Mouse (Mus musculus): ENCODE measurements around the gene Myo1c. TPM values are rescaled to one million over a fixed set of nuclear protein-coding genes. Genes with fewer than 3 reads are reported as not detected.

Myo1c gene
- 11.6 and 12.6 TPM in 2 replicates for polyA plus RNA-seq (2015; fragmentation: Nextera tagmentation; extraction: Ambion mirVana)

DNA sequence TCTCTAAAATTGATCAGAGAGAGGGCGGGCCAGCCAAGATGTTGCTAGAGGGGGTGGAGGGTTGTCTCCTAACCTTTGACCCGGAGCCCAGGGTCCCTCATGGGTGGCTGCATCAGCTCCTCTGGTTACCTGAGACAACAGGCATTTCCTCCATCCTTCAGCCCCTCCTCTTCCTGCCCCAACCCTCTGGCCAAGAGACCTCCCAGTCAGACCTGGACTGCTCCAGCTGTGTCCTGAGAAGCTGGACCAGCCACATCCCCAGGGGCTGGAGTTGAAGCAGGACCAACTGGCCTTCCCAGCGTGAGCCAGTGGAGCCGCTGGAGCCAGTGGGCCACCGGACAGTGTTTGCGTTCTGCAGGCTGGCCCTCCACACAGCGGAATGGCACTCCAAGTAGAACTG, at the start of gene Myo1c:
Gene Myo1c, plus strand, starts transcription at position 194 of the 400 bp plus-strand sequence.
- Histone ChIP-seq H3K27ac (replicated peaks) (0 out of 2 replicates have a peak within 1 kb of the TSS, but pooled peaks have one; percentile 60), H3K4me1 (replicated peaks) (peaks cover 57% of the 10 kb centered on the region), H3K27me3 (peaks cover 23% of the 10 kb centered on the region), H3K4me2 (peak within 1 kb of the TSS; percentile 90), H3K4me3 (peak within 1 kb of the TSS; percentile 59), H3K9ac (peak within 1 kb of the TSS; percentile 66), H3K9me3 (no peaks in the 10 kb centered on the region), H3K36me3 (no peaks in the 10 kb centered on the region)
- 73% methylated on average over 7 of the region's 7 CpGs for WGBS
- ATAC-seq (ENCODE audit: low FRiP score, low read depth), result no peak

- no peaks in the 10 kb centered on the region for H3K9me3 ChIP-seq
- no peak overlapping the region for H3K4me2 ChIP-seq
- WGBS, result 86% methylated on average over 5 of the region's 5 CpGs
- H3K4me1 ChIP-seq (replicated peaks), result no peaks in the 10 kb centered on the region
- H3K27ac ChIP-seq (replicated peaks), result no peak overlapping the region
- ATAC-seq (ENCODE audit: low FRiP score, low read depth), result no peak
- H3K27me3 ChIP-seq, result no peaks in the 10 kb centered on the region
- no peak overlapping the region for H3K9ac ChIP-seq
- H3K4me3 ChIP-seq, result no peak overlapping the region
- peaks cover 67% of the 10 kb centered on the region for H3K36me3 ChIP-seq
These were observed 45.5 kb upstream of the Myo1c start for GRCm38 (mm10) chr11:75604826-75605225.

DNA sequence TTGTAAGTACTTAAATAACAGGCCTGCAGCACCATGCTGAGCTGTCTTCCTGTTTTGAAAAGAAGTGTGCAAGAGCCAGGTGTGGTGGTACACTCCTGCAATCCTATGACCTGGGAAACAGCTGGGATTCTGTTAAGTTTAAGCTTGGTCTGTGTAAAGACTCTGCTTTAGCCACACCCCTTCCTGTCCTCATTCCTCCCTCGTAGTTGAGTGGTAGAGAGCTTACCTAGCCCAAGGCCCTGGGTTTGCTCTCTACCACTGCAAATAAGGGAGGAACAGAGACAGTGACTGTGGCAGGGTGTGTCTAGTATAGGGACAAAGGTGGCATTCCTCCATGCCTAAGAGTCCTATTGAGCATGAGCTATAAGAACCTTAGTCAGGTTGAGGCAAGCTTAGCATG, 45.0 kb upstream of the Myo1c start:
- H3K27me3 ChIP-seq, result no peaks in the 10 kb centered on the region
- no peak for ATAC-seq (ENCODE audit: low FRiP score, low read depth)

DNA sequence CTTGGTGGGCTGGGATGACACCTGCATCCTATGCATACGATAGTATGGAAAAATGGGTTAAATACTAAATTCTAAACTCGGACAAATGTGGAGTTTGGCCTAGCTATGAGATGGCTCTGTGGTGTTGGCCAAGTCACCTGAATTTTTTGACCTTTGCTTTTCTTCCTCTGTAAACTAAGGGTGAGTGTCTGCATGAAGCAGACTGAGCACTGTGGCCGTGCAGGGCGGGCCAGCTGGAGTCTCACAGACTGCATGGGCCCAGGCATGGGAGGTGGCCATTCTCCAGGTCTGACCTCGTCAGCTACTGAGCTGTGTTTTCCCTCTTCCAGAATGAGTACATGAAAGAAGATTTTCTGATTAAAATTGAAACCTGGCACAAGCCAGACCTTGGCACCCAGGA, 41.5 kb upstream of the Myo1c start:
- no peak overlapping the region for H3K27ac ChIP-seq (replicated peaks)
- H3K4me1 ChIP-seq (replicated peaks), result no peaks in the 10 kb centered on the region
- ATAC-seq (ENCODE audit: low FRiP score, low read depth), result no peak
- WGBS, result 91% methylated on average over 5 of the region's 5 CpGs
- H3K9me3 ChIP-seq, result no peaks in the 10 kb centered on the region
- peaks cover 69% of the 10 kb centered on the region for H3K36me3 ChIP-seq
- H3K4me3 ChIP-seq, result no peak overlapping the region
- no peak overlapping the region for H3K9ac ChIP-seq
- H3K27me3 ChIP-seq, result no peaks in the 10 kb centered on the region
- no peak overlapping the region for H3K4me2 ChIP-seq

More for the DNA sequence above, 45.0 kb upstream of the Myo1c start:
- Histone ChIP-seq H3K4me3 (no peak overlapping the region), H3K4me2 (no peak overlapping the region), H3K36me3 (peaks cover 68% of the 10 kb centered on the region), H3K9ac (no peak overlapping the region), H3K9me3 (no peaks in the 10 kb centered on the region), H3K27ac (replicated peaks) (no peak overlapping the region), H3K4me1 (replicated peaks) (no peaks in the 10 kb centered on the region)
- WGBS, result 83% methylated on average over 1 of the region's 1 CpGs

- Histone ChIP-seq H3K4me1 (replicated peaks) (no peaks in the 10 kb centered on the region), H3K36me3 (peaks cover 66% of the 10 kb centered on the region), H3K27ac (replicated peaks) (no peak overlapping the region), H3K4me3 (no peak overlapping the region), H3K9ac (no peak overlapping the region), H3K9me3 (no peaks in the 10 kb centered on the region), H3K27me3 (no peaks in the 10 kb centered on the region), H3K4me2 (no peak overlapping the region)
- no peak for ATAC-seq (ENCODE audit: low FRiP score, low read depth)
- 88% methylated on average over 2 of the region's 2 CpGs for WGBS
These were observed 40.3 kb upstream of the Myo1c start for GRCm38 (mm10) chr11:75610021-75610420.

DNA sequence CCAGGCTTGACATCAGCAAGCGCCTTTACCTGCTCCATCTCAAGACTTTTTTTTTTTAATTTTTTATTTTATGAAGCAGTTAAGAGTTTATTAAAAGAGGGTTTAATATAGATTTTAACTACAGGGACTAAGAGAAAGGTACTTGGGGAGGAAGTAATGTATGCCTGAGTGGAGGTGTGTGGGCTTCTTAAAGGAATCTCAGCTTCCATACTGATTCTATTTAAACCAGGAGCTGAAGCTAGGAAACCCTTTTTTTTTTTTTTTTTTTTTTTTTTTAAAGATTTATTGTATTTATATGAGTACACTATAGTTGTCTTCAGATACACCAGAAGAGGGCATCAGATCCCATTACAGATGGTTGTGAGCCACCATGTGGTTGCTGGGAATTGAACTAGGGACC, 35.5 kb upstream of the Myo1c start:
- Histone ChIP-seq H3K4me3 (no peak overlapping the region), H3K36me3 (peaks cover 74% of the 10 kb centered on the region), H3K9ac (no peak overlapping the region), H3K27me3 (no peaks in the 10 kb centered on the region), H3K4me1 (replicated peaks) (no peaks in the 10 kb centered on the region), H3K9me3 (no peaks in the 10 kb centered on the region), H3K4me2 (no peak overlapping the region), H3K27ac (replicated peaks) (no peak overlapping the region)
- no peak for ATAC-seq (ENCODE audit: low FRiP score, low read depth)
- WGBS, result 97% methylated on average over 1 of the region's 1 CpGs

DNA sequence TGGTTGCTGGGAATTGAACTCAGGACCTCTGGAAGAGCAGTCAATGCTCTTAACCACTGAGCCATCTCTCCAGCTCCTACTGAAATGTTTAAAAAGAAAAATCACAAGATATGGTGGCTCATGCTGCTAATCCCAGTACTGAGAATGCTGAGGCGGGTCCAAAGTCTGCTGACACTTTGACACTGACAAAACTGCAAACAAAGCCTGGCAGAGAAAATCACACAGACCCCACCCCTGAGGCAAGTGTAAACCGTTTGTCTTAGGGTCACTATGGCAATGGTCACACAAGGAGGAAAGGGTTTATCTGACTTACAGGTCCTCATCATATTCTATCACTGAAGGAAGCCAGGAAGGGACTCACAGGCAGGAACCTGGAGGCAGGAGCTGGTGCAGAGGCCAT, 34.7 kb upstream of the Myo1c start:
- Histone ChIP-seq H3K4me3 (no peak overlapping the region), H3K36me3 (peaks cover 73% of the 10 kb centered on the region), H3K27ac (replicated peaks) (no peak overlapping the region), H3K9ac (no peak overlapping the region), H3K4me1 (replicated peaks) (no peaks in the 10 kb centered on the region), H3K27me3 (no peaks in the 10 kb centered on the region), H3K4me2 (no peak overlapping the region), H3K9me3 (no peaks in the 10 kb centered on the region)
- WGBS, result 95% methylated on average over 2 of the region's 2 CpGs
- no peak for ATAC-seq (ENCODE audit: low FRiP score, low read depth)

GRCm38 (mm10) chr11:75619133-75619532, 31.2 kb upstream of the Myo1c start:
- Histone ChIP-seq H3K4me2 (no peak overlapping the region), H3K9me3 (no peaks in the 10 kb centered on the region), H3K9ac (no peak overlapping the region), H3K4me3 (no peak overlapping the region), H3K27me3 (no peaks in the 10 kb centered on the region), H3K4me1 (replicated peaks) (no peaks in the 10 kb centered on the region), H3K36me3 (peaks cover 76% of the 10 kb centered on the region), H3K27ac (replicated peaks) (no peak overlapping the region)
- no peak for ATAC-seq (ENCODE audit: low FRiP score, low read depth)
- 83% methylated on average over 5 of the region's 5 CpGs for WGBS

GRCm38 (mm10) chr11:75620136-75620780, 30.0 kb upstream of the Myo1c start:
- no peaks in the 10 kb centered on the region for H3K27me3 ChIP-seq
- H3K9ac ChIP-seq, result no peak overlapping the region
- WGBS, result 93% methylated on average over 12 of the region's 12 CpGs
- H3K4me3 ChIP-seq, result no peak overlapping the region
- H3K4me2 ChIP-seq, result no peak overlapping the region
- ATAC-seq (ENCODE audit: low FRiP score, low read depth), result no peak
- peaks cover 78% of the 10 kb centered on the region for H3K36me3 ChIP-seq
- no peak overlapping the region for H3K27ac ChIP-seq (replicated peaks)
- H3K4me1 ChIP-seq (replicated peaks), result no peaks in the 10 kb centered on the region
- H3K9me3 ChIP-seq, result no peaks in the 10 kb centered on the region

DNA sequence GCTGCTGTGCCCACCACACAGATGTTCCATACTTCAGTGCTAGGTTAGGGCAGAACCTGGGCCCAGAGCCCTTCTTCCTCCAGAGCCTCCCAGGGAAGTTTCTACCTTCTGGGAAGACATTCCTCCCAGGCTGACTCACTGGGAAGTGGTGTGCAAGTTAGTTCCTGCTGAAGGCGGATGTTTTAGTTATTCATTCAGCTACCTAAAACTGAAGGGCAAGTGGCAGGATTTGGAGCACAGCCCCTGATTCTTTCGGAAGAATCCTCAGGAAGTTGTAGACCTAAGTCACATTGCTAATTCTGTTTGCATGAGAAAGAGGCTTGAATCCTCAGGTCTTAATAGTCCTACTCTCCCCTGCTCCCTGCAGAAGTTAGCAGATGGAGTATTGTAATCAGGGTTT, 28.9 kb upstream of the Myo1c start:
- H3K4me3 ChIP-seq, result no peak overlapping the region

GRCm38 (mm10) chr11:75622588-75623329, 27.5 kb upstream of the Myo1c start:
- no peak overlapping the region for H3K27ac ChIP-seq (replicated peaks)
- no peak overlapping the region for H3K9ac ChIP-seq
- H3K36me3 ChIP-seq, result peaks cover 85% of the 10 kb centered on the region
- no peaks in the 10 kb centered on the region for H3K9me3 ChIP-seq
- no peaks in the 10 kb centered on the region for H3K27me3 ChIP-seq
- 88% methylated on average over 2 of the region's 2 CpGs for WGBS
- no peak for ATAC-seq (ENCODE audit: low FRiP score, low read depth)
- no peak overlapping the region for H3K4me3 ChIP-seq
- H3K4me2 ChIP-seq, result no peak overlapping the region
- H3K4me1 ChIP-seq (replicated peaks), result no peaks in the 10 kb centered on the region

More for the DNA sequence above, 28.9 kb upstream of the Myo1c start:
- H3K4me1 ChIP-seq (replicated peaks), result no peaks in the 10 kb centered on the region
- ATAC-seq (ENCODE audit: low FRiP score, low read depth), result no peak
- H3K36me3 ChIP-seq, result peaks cover 84% of the 10 kb centered on the region
- H3K27ac ChIP-seq (replicated peaks), result no peak overlapping the region
- no peak overlapping the region for H3K9ac ChIP-seq
- no peaks in the 10 kb centered on the region for H3K9me3 ChIP-seq
- 90% methylated on average over 2 of the region's 2 CpGs for WGBS
- no peak overlapping the region for H3K4me2 ChIP-seq
- H3K27me3 ChIP-seq, result no peaks in the 10 kb centered on the region

DNA sequence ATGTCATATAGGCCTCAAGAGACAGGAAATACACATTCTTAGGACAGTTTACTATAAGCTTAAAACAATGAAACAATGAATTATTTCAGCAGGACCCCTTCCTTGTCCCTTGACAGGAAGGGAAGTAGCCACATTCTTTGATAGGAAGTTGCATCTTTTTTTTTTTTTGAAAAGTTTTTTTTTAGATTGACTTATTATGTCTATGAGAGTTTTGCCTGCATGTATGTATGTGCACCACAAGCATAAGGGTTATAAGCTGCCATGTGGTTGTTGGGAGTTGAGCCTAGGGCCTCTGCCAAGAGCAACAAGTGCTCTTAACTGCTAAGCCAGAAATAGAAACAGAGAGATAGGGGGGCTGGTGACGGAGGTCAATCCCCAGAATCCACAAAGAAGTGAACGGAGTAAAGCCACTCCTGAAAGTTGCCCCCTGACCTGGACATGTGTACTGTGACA, 26.2 kb upstream of the Myo1c start:
- Histone ChIP-seq H3K9me3 (no peaks in the 10 kb centered on the region), H3K36me3 (peaks cover 83% of the 10 kb centered on the region), H3K27me3 (no peaks in the 10 kb centered on the region), H3K9ac (no peak overlapping the region), H3K4me2 (no peak overlapping the region), H3K4me3 (no peak overlapping the region), H3K4me1 (replicated peaks) (no peaks in the 10 kb centered on the region), H3K27ac (replicated peaks) (0 out of 2 replicates have a peak overlapping the region, but pooled peaks have one; percentile 48)
- no peak for ATAC-seq (ENCODE audit: low FRiP score, low read depth)
- 85% methylated on average over 2 of the region's 2 CpGs for WGBS

Measured in hindbrain, embryonic 15.5 days (tissue).